Mouse (Mus musculus): ENCODE data around the gene Klf9. TPM values are rescaled to one million over a fixed set of nuclear protein-coding genes. Genes with fewer than 3 reads are reported as not detected.

Gene Klf9
- polyA plus RNA-seq (2015; fragmentation: Illumina TruSeq; extraction: RNeasy Lipid Tissue Mini Kit (QIAGEN cat#74804); ENCODE audit: low read depth, low replicate concordance): 119 TPM

GRCm38 (mm10) chr19:23140689-23141317 lies at the start of gene Klf9:
TSS of gene Klf9 (plus strand) at chr19:23141226.

Other genes starting within 250 kb of the Klf9 start
- gene Smc5, start 132.7 kb downstream of the Klf9 start, polyA plus RNA-seq (2015; fragmentation: Illumina TruSeq; extraction: RNeasy Lipid Tissue Mini Kit (QIAGEN cat#74804); ENCODE audit: low read depth, low replicate concordance): 23.2 TPM